Mouse (Mus musculus): ENCODE measurements around the gene Zcchc24.

The Zcchc24 gene

GRCm38 (mm10) chr14:25747996-25748756, 20.7 kb downstream of the Zcchc24 start:
- no peak for DNase-seq (ENCODE audit: low spot score)

- no peak for DNase-seq (ENCODE audit: low spot score)
Measured at GRCm38 (mm10) chr14:25746971-25747945, 21.6 kb downstream of the Zcchc24 start.

GRCm38 (mm10) chr14:25746371-25746770, 22.5 kb downstream of the Zcchc24 start:
- DNase-seq (ENCODE audit: low spot score), result no peak

- DNase-seq (ENCODE audit: low spot score), result no peak
Measured at GRCm38 (mm10) chr14:25745365-25746184, 23.3 kb downstream of the Zcchc24 start.

- no peak for DNase-seq (ENCODE audit: low spot score)
Measured at GRCm38 (mm10) chr14:25742943-25743342, 25.9 kb downstream of the Zcchc24 start.

GRCm38 (mm10) chr14:25741840-25742367, 26.9 kb downstream of the Zcchc24 start:
- DNase-seq (ENCODE audit: low spot score), result no peak

- no peak for DNase-seq (ENCODE audit: low spot score)
Measured at GRCm38 (mm10) chr14:25741211-25741610, 27.6 kb downstream of the Zcchc24 start.

- DNase-seq (ENCODE audit: low spot score), result no peak
Measured at GRCm38 (mm10) chr14:25739957-25740565, 28.8 kb downstream of the Zcchc24 start.

- DNase-seq (ENCODE audit: low spot score), result no peak
Measured at GRCm38 (mm10) chr14:25738591-25739001, 30.2 kb downstream of the Zcchc24 start.

- no peak for DNase-seq (ENCODE audit: low spot score)
Measured at GRCm38 (mm10) chr14:25736589-25736988, 32.2 kb downstream of the Zcchc24 start.

GRCm38 (mm10) chr14:25736140-25736539, 32.7 kb downstream of the Zcchc24 start:
- no peak for DNase-seq (ENCODE audit: low spot score)

GRCm38 (mm10) chr14:25734736-25735716, 33.8 kb downstream of the Zcchc24 start:
- no peak for DNase-seq (ENCODE audit: low spot score)

- no peak for DNase-seq (ENCODE audit: low spot score)
Measured at GRCm38 (mm10) chr14:25727149-25727510, 41.7 kb downstream of the Zcchc24 start.

GRCm38 (mm10) chr14:25726226-25727148, 42.4 kb downstream of the Zcchc24 start:
- peak; percentile 32 for DNase-seq (ENCODE audit: low spot score)

- DNase-seq (ENCODE audit: low spot score), result no peak
Measured at GRCm38 (mm10) chr14:25725690-25726089, 43.1 kb downstream of the Zcchc24 start.

- no peak for DNase-seq (ENCODE audit: low spot score)
Measured at GRCm38 (mm10) chr14:25725032-25725497, 43.8 kb downstream of the Zcchc24 start.

- DNase-seq (ENCODE audit: low spot score), result no peak
Measured at GRCm38 (mm10) chr14:25720962-25721707, 47.7 kb downstream of the Zcchc24 start.

- DNase-seq (ENCODE audit: low spot score), result no peak
Measured at GRCm38 (mm10) chr14:25719371-25719770, 49.5 kb downstream of the Zcchc24 start.

Measured in c-Kit-positive CD71-positive TER-119-positive erythroid progenitor cells, embryonic 14.5 days (primary cell).